Mouse (Mus musculus) ovary, adult 18-20 months (tissue): ENCODE results near the gene Atp8b5.

Experiments used
- DNase-seq: peaks from one replicate; pipeline ENCODE4 v3.0.0; 2022; ENCODE audit warnings: low spot score, mixed read lengths

Gene Atp8b5

GRCm38 (mm10) chr4:43414761-43415160 is 147.8 kb downstream of the Atp8b5 start:
- no peak for DNase-seq

GRCm38 (mm10) chr4:43415221-43416070 is 148.5 kb downstream of the Atp8b5 start:
- DNase-seq = no peak

DNA sequence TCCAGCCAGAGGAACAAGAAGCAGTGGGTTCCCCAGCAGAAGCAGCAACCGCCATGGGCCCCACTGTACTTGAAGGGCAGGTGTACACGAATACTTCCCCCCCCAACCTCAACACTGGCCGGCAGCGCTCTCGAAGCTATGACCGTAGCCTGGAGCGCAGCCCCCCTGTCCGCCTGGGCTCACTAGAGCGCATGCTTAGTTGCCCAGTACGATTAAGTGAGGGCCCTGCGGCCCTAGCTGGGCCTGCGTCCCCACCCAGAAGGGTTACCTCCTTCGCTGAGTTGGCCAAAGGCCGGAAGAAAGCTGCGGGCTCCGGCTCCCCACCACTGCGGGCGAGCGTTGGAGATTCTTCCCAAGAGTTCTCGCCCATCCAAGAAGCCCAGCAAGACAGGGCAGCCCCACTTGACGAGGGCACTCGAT is 149.1 kb downstream of the Atp8b5 start:
- no peak for DNase-seq

- DNase-seq = no peak
Observed at GRCm38 (mm10) chr4:43417269-43418062, 150.5 kb downstream of the Atp8b5 start.

- DNase-seq = no peak
Observed at GRCm38 (mm10) chr4:43418450-43418849, 151.5 kb downstream of the Atp8b5 start.

- DNase-seq = no peak
Observed at GRCm38 (mm10) chr4:43418973-43419656, 152.2 kb downstream of the Atp8b5 start.

GRCm38 (mm10) chr4:43419801-43420281 is 152.9 kb downstream of the Atp8b5 start:
- no peak for DNase-seq

- peak; percentile 63 for DNase-seq
Observed at GRCm38 (mm10) chr4:43420305-43420704, 153.3 kb downstream of the Atp8b5 start.

DNA sequence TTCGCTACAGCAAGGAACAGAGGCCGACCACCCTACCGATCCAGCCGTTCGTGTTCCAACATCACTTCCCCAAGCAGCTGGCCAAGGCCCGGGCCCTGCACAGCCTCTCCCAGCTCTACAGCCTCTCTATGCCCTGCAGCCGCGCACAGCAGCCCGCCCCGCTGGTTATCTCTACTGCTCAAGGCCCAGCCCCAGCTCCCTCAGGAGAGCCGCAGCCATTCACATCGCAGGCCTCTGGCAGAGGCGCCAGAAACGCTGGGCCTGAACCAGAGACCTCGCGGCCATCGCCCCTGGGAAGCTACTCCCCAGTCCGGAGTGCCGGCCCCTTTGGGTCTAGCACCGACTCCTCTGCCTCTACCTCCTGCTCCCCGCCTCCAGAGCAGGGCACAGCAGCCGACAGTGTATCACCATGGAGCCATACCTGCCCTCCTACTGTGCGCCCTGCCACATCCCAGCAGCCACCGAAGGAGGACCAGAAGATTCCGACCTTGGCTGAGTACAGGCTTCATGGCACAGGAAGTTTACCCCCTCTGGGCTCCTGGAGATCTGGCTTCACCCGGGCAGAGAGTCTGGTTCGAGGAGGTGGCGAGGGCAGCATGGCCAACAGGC is 154.8 kb downstream of the Atp8b5 start:
- no peak for DNase-seq
